Mouse (Mus musculus) brain, embryonic 14.5 days (tissue): Measurements from ENCODE around the gene Gm45837.

ENCODE experiments used
- CTCF ChIP-seq: fragments of 200-500 bp; IDR thresholded peaks from 2 replicates; pipeline ENCODE4 v1.5.1; 2012; ENCODE audit warnings: inconsistent platforms, mild to moderate bottlenecking, moderate library complexity, borderline replicate concordance; ENCODE audit not compliant: insufficient read depth, insufficient read length; ENCODE audit errors: extremely low read depth
- POLR2A ChIP-seq: fragments of 200-500 bp; IDR thresholded peaks from 2 replicates; pipeline ENCODE4 v1.6.1; 2012; ENCODE audit warnings: mild to moderate bottlenecking, inconsistent platforms, borderline replicate concordance; ENCODE audit not compliant: poor library complexity, insufficient read depth, insufficient read length, severe bottlenecking; ENCODE audit errors: extremely low read depth

DNA sequence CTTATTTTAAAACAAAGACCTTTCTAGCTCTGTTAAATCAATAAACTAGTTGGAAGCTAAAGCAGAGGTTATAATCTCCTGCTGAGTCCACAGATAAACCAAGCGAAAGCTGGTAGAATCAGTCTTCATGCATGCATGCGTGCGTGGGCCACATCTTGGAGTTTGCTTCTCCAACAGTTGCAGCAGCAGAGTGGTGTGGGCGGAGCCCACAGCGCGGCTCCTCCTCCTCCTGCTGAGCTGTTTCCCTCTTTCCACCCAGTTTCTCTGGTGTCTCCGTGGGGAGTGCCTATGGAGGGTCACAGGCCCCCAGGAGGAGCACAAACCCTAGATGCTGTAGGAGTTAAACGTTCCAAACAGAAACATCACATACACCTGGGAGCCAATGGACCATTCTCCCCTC lies 126.9 kb downstream of the Gm45837 start:
- TF ChIP-seq POLR2A = no peak
- no peak for TF ChIP-seq CTCF
